Comparison of ENCODE assay signal across 25 mouse cellular contexts in genomic region chr11:119967401-119967800, GRCm38 (mm10).
"Had no signal": no experiment of that assay in that cellular context is flagged by ENCODE, and none has a peak within 500 bp of the region (broad histone marks: within the 10 kb centered on the region; RNA-seq: fewer than 3 reads in every experiment).

No protein-coding gene starts in this region.

- H3K27ac ChIP-seq: heart, adult 2 months; hindbrain, embryonic 12.5 days; hindbrain, embryonic 14.5 days; kidney, embryonic 15.5 days; kidney, postnatal 0 days; left cerebral cortex, adult 2 months; limb, embryonic 10.5 days; limb, embryonic 12.5 days; liver, embryonic 14.5 days had no signal

- DNase-seq: gastrocnemius, postnatal 14 days; gastrocnemius, postnatal 36 days; heart, adult 11 months; heart, adult 2 months; heart, postnatal 10 days; heart, postnatal 36 days; kidney, adult 11 months; kidney, adult 2 months; kidney, adult 9 months; kidney, postnatal 14 days; kidney, postnatal 4 days; liver had no signal

- H3K4me3 ChIP-seq: heart, adult 2 months; heart, embryonic 12.5 days; hindbrain, embryonic 12.5 days; kidney, embryonic 15.5 days; layer of hippocampus, adult 2 months; left cerebral cortex, adult 2 months; limb, embryonic 10.5 days; limb, embryonic 12.5 days had no signal

- H3K36me3 ChIP-seq: hindbrain, embryonic 12.5 days had no signal

- H3K9ac ChIP-seq: heart, embryonic 12.5 days; hindbrain, embryonic 12.5 days; hindbrain, embryonic 14.5 days; kidney, embryonic 15.5 days; limb, embryonic 12.5 days; liver, embryonic 14.5 days had no signal

- H3K4me2 ChIP-seq: heart, embryonic 12.5 days; hindbrain, embryonic 12.5 days; hindbrain, embryonic 14.5 days; kidney, embryonic 15.5 days; limb, embryonic 12.5 days; liver, embryonic 11.5 days had no signal

- ATAC-seq: hindbrain, embryonic 16.5 days; intestine, embryonic 16.5 days had no signal

- H3K9me3 ChIP-seq: heart, embryonic 12.5 days; hindbrain, embryonic 12.5 days; kidney, embryonic 15.5 days; limb, embryonic 10.5 days; limb, embryonic 12.5 days had no signal

- H3K27me3 ChIP-seq: heart, embryonic 12.5 days; hindbrain, embryonic 12.5 days; kidney, embryonic 15.5 days; limb, embryonic 12.5 days had no signal
